In the genomic region with DNA sequence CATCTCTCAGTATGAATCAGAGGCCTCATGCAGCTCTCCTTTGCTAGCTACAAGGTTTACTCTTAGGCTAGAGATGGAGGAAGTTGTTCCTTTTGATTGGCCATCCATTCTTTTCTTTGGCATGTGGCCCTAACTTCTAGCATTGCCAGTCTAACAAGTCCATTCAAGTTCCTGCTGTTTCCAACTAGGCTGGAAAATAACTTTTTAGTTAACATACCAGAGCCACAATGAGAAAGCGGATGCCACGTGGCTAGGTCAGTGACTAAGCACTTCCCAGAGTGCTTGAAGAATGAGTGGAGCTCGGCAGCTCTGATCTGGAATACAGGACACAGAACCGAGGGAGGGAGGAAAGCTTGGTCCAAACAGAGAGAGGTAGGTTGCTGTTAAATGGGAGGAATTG, we compare ENCODE assay signal across 14 mouse cellular contexts. TPM values are rescaled to one million over a fixed set of nuclear protein-coding genes. Genes with fewer than 3 reads are reported as not detected.
DNase-seq lines count a peak whose midpoint lies in the region; ATAC-seq and TF ChIP-seq lines count a peak whose summit lies in the region.
"Had no signal": no experiment of that assay in that cellular context is flagged by ENCODE, and none has a peak within 500 bp of the region (broad histone marks: within the 10 kb centered on the region; RNA-seq: fewer than 3 reads in every experiment).

No protein-coding gene starts in this region.

- H3K9ac ChIP-seq in heart, embryonic 15.5 days: no peak overlapping the region
- no peak overlapping the region for H3K9ac ChIP-seq in heart, embryonic 11.5 days (ENCODE audit: low read depth, low read length)
- no peak overlapping the region for H3K9ac ChIP-seq in ES-E14 (ENCODE audit: insufficient read depth, low read depth, low read length, poor library complexity, severe bottlenecking)
- H3K9ac ChIP-seq in intestine, embryonic 16.5 days (ENCODE audit: low read depth, low read length): peak overlapping the region; percentile 46; the same call in 1 of the 2 replicates
- H3K9ac ChIP-seq in forebrain, embryonic 12.5 days: no peak overlapping the region
- H3K9ac ChIP-seq: forebrain, embryonic 15.5 days had no signal

- ATAC-seq in heart, embryonic 15.5 days (replicated peaks; ENCODE audit: insufficient number of reproducible peaks, insufficient read depth, low FRiP score, low read depth): 0 out of 2 replicates have a peak, but pooled peaks have one; percentile 27
- no peak for ATAC-seq in heart, embryonic 11.5 days (replicated peaks; ENCODE audit: insufficient number of reproducible peaks, low FRiP score, low TSS enrichment)
- peak; percentile 11; the same call in 1 of the 2 replicates for ATAC-seq in intestine, embryonic 16.5 days
- no peak for ATAC-seq in granulocyte monocyte progenitor cell, adult 5-6 weeks (replicated peaks; ENCODE audit: poor library complexity, severe bottlenecking)
- ATAC-seq in forebrain, embryonic 12.5 days (ENCODE audit: low FRiP score): no peak
- ATAC-seq: forebrain, embryonic 15.5 days; hindbrain, embryonic 16.5 days had no signal

- H3K27ac ChIP-seq in heart, embryonic 15.5 days: no peak overlapping the region
- H3K27ac ChIP-seq in heart, embryonic 11.5 days (ENCODE audit: low read depth, low read length): no peak overlapping the region
- no peak overlapping the region; the same call in 1 of the 2 replicates for H3K27ac ChIP-seq in ES-E14 (ENCODE audit: insufficient read depth, low read depth, low read length, poor library complexity, severe bottlenecking)
- H3K27ac ChIP-seq in intestine, embryonic 16.5 days (ENCODE audit: low read length): peak overlapping the region; percentile 91
- no peak overlapping the region for H3K27ac ChIP-seq in forebrain, embryonic 12.5 days
- H3K27ac ChIP-seq: forebrain, embryonic 15.5 days; limb, embryonic 10.5 days had no signal

- no peak overlapping the region for H3K4me3 ChIP-seq in heart, embryonic 15.5 days
- no peak overlapping the region for H3K4me3 ChIP-seq in heart, embryonic 11.5 days (ENCODE audit: low read depth, low read length)
- no peak overlapping the region for H3K4me3 ChIP-seq in ES-E14 (ENCODE audit: insufficient read depth in 1 of 2, low read depth in 1 of 2, low read length in 2 of 2, poor library complexity in 1 of 2, severe bottlenecking in 1 of 2)
- peak overlapping the region; percentile 27 for H3K4me3 ChIP-seq in intestine, embryonic 16.5 days (ENCODE audit: low read length)
- H3K4me3 ChIP-seq in forebrain, embryonic 12.5 days (replicated peaks): no peak overlapping the region
- H3K4me3 ChIP-seq: forebrain, embryonic 15.5 days; limb, embryonic 10.5 days had no signal

- no peaks in the 10 kb centered on the region for H3K9me3 ChIP-seq in heart, embryonic 15.5 days (replicated peaks)
- no peaks in the 10 kb centered on the region for H3K9me3 ChIP-seq in heart, embryonic 11.5 days (replicated peaks; ENCODE audit: control insufficient read depth, low read length)
- H3K9me3 ChIP-seq in ES-E14 (ENCODE audit: control insufficient read depth, insufficient read depth, low read depth, low read length): no peaks in the 10 kb centered on the region
- no peaks in the 10 kb centered on the region for H3K9me3 ChIP-seq in intestine, embryonic 16.5 days (ENCODE audit: control insufficient read depth, low read length)
- H3K9me3 ChIP-seq in forebrain, embryonic 12.5 days: no peaks in the 10 kb centered on the region
- H3K9me3 ChIP-seq: forebrain, embryonic 15.5 days; limb, embryonic 10.5 days had no signal

- H3K4me2 ChIP-seq in heart, embryonic 15.5 days: no peak overlapping the region
- H3K4me2 ChIP-seq in heart, embryonic 11.5 days: no peak overlapping the region
- peak overlapping the region; percentile 34 for H3K4me2 ChIP-seq in intestine, embryonic 16.5 days (ENCODE audit: low read depth, low read length)
- H3K4me2 ChIP-seq in forebrain, embryonic 12.5 days: no peak overlapping the region
- H3K4me2 ChIP-seq: forebrain, embryonic 15.5 days had no signal

- WGBS in heart, embryonic 15.5 days: 66% methylated on average over 4 of the region's 4 CpGs
- WGBS in heart, embryonic 11.5 days (ENCODE audit: insufficient replicate concordance): 80% methylated on average over 4 of the region's 4 CpGs
- 77% methylated on average over 4 of the region's 4 CpGs for WGBS in intestine, embryonic 16.5 days
- WGBS in forebrain, embryonic 12.5 days: 82% methylated on average over 4 of the region's 4 CpGs

- no peak for DNase-seq in ES-E14 (ENCODE audit: low read depth, low spot score)
- peak; percentile 75 for DNase-seq in lung, postnatal 25 days (ENCODE audit: low spot score)
- DNase-seq in right cerebral cortex, postnatal 4 days: no peak
- DNase-seq: adrenal gland, postnatal 25 days; cerebellum, postnatal 25 days had no signal

- peaks cover 64% of the 10 kb centered on the region for H3K36me3 ChIP-seq in heart, embryonic 15.5 days
- peaks cover 21% of the 10 kb centered on the region for H3K36me3 ChIP-seq in heart, embryonic 11.5 days (ENCODE audit: control insufficient read depth, insufficient read depth, low read length)
- H3K36me3 ChIP-seq in ES-E14 (ENCODE audit: control insufficient read depth, insufficient read depth, low read length, poor library complexity, severe bottlenecking): no peaks in the 10 kb centered on the region
- 0 out of 2 replicates have a peak, but pooled peaks cover 2% of the 10 kb centered on the region for H3K36me3 ChIP-seq in intestine, embryonic 16.5 days (ENCODE audit: control insufficient read depth, insufficient read depth, low read length)
- H3K36me3 ChIP-seq in forebrain, embryonic 12.5 days (replicated peaks): peaks cover 65% of the 10 kb centered on the region

- no peaks in the 10 kb centered on the region for H3K4me1 ChIP-seq in heart, embryonic 15.5 days (replicated peaks)
- no peaks in the 10 kb centered on the region for H3K4me1 ChIP-seq in heart, embryonic 11.5 days (ENCODE audit: control insufficient read depth, insufficient read depth, low read length)
- H3K4me1 ChIP-seq in ES-E14 (ENCODE audit: control insufficient read depth in 2 of 2, insufficient read depth in 2 of 2, low read length in 2 of 2, poor library complexity in 1 of 2): no peaks in the 10 kb centered on the region
- no peaks in the 10 kb centered on the region; the same call in 1 of the 2 replicates for H3K4me1 ChIP-seq in intestine, embryonic 16.5 days (ENCODE audit: control insufficient read depth, insufficient read depth, low read length)
- H3K4me1 ChIP-seq in forebrain, embryonic 12.5 days: no peaks in the 10 kb centered on the region
- H3K4me1 ChIP-seq: forebrain, embryonic 15.5 days; limb, embryonic 10.5 days had no signal

- in situ Hi-C loops in ES-E14 (cut with MboI; ENCODE audit: low sequenced_read_pairs in 2 of 2, unreplicated experiment in 2 of 2): no loop called here

- H3K27me3 ChIP-seq in heart, embryonic 15.5 days: no peaks in the 10 kb centered on the region
- no peaks in the 10 kb centered on the region for H3K27me3 ChIP-seq in heart, embryonic 11.5 days (ENCODE audit: control insufficient read depth, insufficient read depth, low read length)
- no peaks in the 10 kb centered on the region for H3K27me3 ChIP-seq in intestine, embryonic 16.5 days (replicated peaks; ENCODE audit: control insufficient read depth, insufficient read depth, low read length)
- no peaks in the 10 kb centered on the region for H3K27me3 ChIP-seq in forebrain, embryonic 12.5 days
- H3K27me3 ChIP-seq: CH12.LX; forebrain, embryonic 15.5 days had no signal

TF ChIP-seq in ES-E14, 5 proteins besides CTCF, POLR2A, EP300 and RAD21:
- TF ChIP-seq MAFK (IDR thresholded peaks at IDR 0.05; ENCODE audit: insufficient read depth, low read depth, low read length): 0 out of 2 replicates have a peak, but pooled peaks have one; percentile 27
- no peak for TF ChIP-seq ZNF384 (IDR thresholded peaks at IDR 0.05; ENCODE audit: low read depth, low read length)
- TF ChIP-seq CHD2 (IDR thresholded peaks at IDR 0.05; ENCODE audit: low read depth, low read length): no peak
- no peak for TF ChIP-seq HCFC1 (IDR thresholded peaks at IDR 0.05; ENCODE audit: borderline replicate concordance, insufficient read depth, low read length)

RNA-seq across cellular contexts. Expression of gene Slfnl1, which starts 14.7 kb away (rescaled TPM):
- not detected in 2 replicates for polyA plus RNA-seq in heart, embryonic 15.5 days (2015; fragmentation: Nextera tagmentation; extraction: Ambion mirVana)
- 0.24 TPM in 1 of 2 replicates, not detected in the other for polyA plus RNA-seq in heart, embryonic 11.5 days (2014; fragmentation: Nextera tagmentation; extraction: Ambion mirVana)
- total RNA-seq in ES-E14 (2012; rRNA removed): 0.48 TPM in 1 of 2 replicates, not detected in the other
- not detected in 2 replicates for polyA plus RNA-seq in intestine, embryonic 16.5 days (2015; fragmentation: Nextera tagmentation; extraction: Ambion mirVana)
- total RNA-seq in granulocyte monocyte progenitor cell, adult 5-6 weeks (2014; fragmentation: Nextera tagmentation): not detected in 2 replicates
- total RNA-seq in granulocyte monocyte progenitor cell, adult 5-6 weeks (2017): not detected in 2 replicates
- not detected in 2 replicates for polyA plus RNA-seq in forebrain, embryonic 12.5 days (2016; fragmentation: Nextera tagmentation; extraction: Ambion mirVana)
- polyA plus RNA-seq: forebrain, embryonic 15.5 days; hindbrain, embryonic 16.5 days; limb, embryonic 10.5 days had no signal

RNA-seq across cellular contexts. Expression of gene Ctps, which starts 52.7 kb away (rescaled TPM):
- 86.3 and 90.7 TPM in 2 replicates for polyA plus RNA-seq in heart, embryonic 15.5 days (2015; fragmentation: Nextera tagmentation; extraction: Ambion mirVana)
- polyA plus RNA-seq in heart, embryonic 11.5 days (2014; fragmentation: Nextera tagmentation; extraction: Ambion mirVana): 107 and 119 TPM in 2 replicates
- total RNA-seq in ES-E14 (2012; rRNA removed): 64.3 and 85.6 TPM in 2 replicates
- 52.5 and 63.0 TPM in 2 replicates for polyA plus RNA-seq in intestine, embryonic 16.5 days (2015; fragmentation: Nextera tagmentation; extraction: Ambion mirVana)
- total RNA-seq in granulocyte monocyte progenitor cell, adult 5-6 weeks (2014; fragmentation: Nextera tagmentation): 50.4 and 59.5 TPM in 2 replicates
- total RNA-seq in granulocyte monocyte progenitor cell, adult 5-6 weeks (2017): 60.1 and 63.1 TPM in 2 replicates
- polyA plus RNA-seq in forebrain, embryonic 12.5 days (2016; fragmentation: Nextera tagmentation; extraction: Ambion mirVana): 128 and 132 TPM in 2 replicates

Comparison
In these comparisons a context has a peak if more than half of its experiments do, and no peak if none do; other contexts are left out.
1. ATAC-seq: peak in heart, embryonic 15.5 days (single experiment) and intestine, embryonic 16.5 days (single experiment); none in heart, embryonic 11.5 days (single experiment), granulocyte monocyte progenitor cell, adult 5-6 weeks (single experiment) and forebrain, embryonic 12.5 days (single experiment).